Mouse (Mus musculus) heart, embryonic 15.5 days (tissue): ENCODE measurements around the gene Gli2. TPM values are rescaled to one million over a fixed set of nuclear protein-coding genes. Genes with fewer than 3 reads are reported as not detected.

Experiments
- ATAC-seq: fragments of 200-750 bp; cut with Nextera tagmentation; replicated peaks from 2 replicates; pipeline ENCODE4 v1.8.0; 2017; ENCODE audit warnings: low read depth, moderate TSS enrichment; ENCODE audit not compliant: insufficient number of reproducible peaks, insufficient read depth, low FRiP score
- H3K27ac ChIP-seq: fragments of 300-500 bp; sonication (generic); 2 replicates; pipeline ENCODE4 v1.5.1; 2015; ENCODE audit warnings: mild to moderate bottlenecking, inconsistent platforms
- H3K27me3 ChIP-seq: fragments of 300-500 bp; sonication (generic); 2 replicates; pipeline ENCODE4 v1.6.1; 2015; ENCODE audit warnings: inconsistent platforms
- H3K36me3 ChIP-seq: fragments of 300-500 bp; sonication (generic); 2 replicates; pipeline ENCODE4 v1.6.1; 2015; ENCODE audit warnings: mild to moderate bottlenecking, inconsistent platforms
- H3K4me1 ChIP-seq: fragments of 300-500 bp; sonication (generic); replicated peaks from 2 replicates; pipeline ENCODE4 v1.6.1; 2015; ENCODE audit warnings: inconsistent platforms
- H3K4me2 ChIP-seq: fragments of 300-500 bp; sonication (generic); 2 replicates; pipeline ENCODE4 v1.6.1; 2015; ENCODE audit warnings: inconsistent platforms, mild to moderate bottlenecking, moderate library complexity
- H3K4me3 ChIP-seq: fragments of 300-500 bp; sonication (generic); 2 replicates; pipeline ENCODE4 v1.5.1; 2015; ENCODE audit warnings: mild to moderate bottlenecking, inconsistent platforms
- H3K9ac ChIP-seq: fragments of 300-500 bp; sonication (generic); 2 replicates; pipeline ENCODE4 v1.6.1; 2015; ENCODE audit warnings: mild to moderate bottlenecking, inconsistent platforms
- H3K9me3 ChIP-seq: fragments of 300-500 bp; sonication (generic); replicated peaks from 2 replicates; pipeline ENCODE4 v1.6.1; 2016; ENCODE audit warnings: inconsistent platforms
- WGBS: fragments of 180-500 bp; shearing (Covaris S2); methylation state at CpG from one replicate; pipeline ENCODE4 v1.1.7; 2015; ENCODE audit warnings: mixed read lengths; 5-methylcytosine and 5-hydroxymethylcytosine counted together
- polyA plus RNA-seq: library from polyadenylated mRNA; unstranded; fragments of >200 nt; fragmentation: Nextera tagmentation; extraction: Ambion mirVana; gene quantifications from 2 replicates; pipeline ENCODE4 v1.2.1, GENCODE M21; 2015

Gli2 gene
- polyA plus RNA-seq, 1 experiment from 2014 or later, result 3.6 TPM

GRCm38 (mm10) chr1:118911427-118911727 is 142.0 kb downstream of the Gli2 start:
- no peak for ATAC-seq

GRCm38 (mm10) chr1:118910693-118911426 is 142.6 kb downstream of the Gli2 start:
- no peaks in the 10 kb centered on the region for H3K36me3 ChIP-seq
- peaks cover 3% of the 10 kb centered on the region; the same call in 1 of the 2 replicates for H3K4me1 ChIP-seq
- no peak overlapping the region for H3K4me2 ChIP-seq
- H3K4me3 ChIP-seq, result no peak overlapping the region
- H3K27ac ChIP-seq, result no peak overlapping the region
- peaks cover 3% of the 10 kb centered on the region; the same call in 1 of the 2 replicates for H3K27me3 ChIP-seq
- no peak for ATAC-seq
- 58% methylated on average over 13 of the region's 13 CpGs for WGBS
- no peak overlapping the region for H3K9ac ChIP-seq
- no peaks in the 10 kb centered on the region for H3K9me3 ChIP-seq

More at GRCm38 (mm10) chr1:118911427-118911727, 142.0 kb downstream of the Gli2 start:
- no peaks in the 10 kb centered on the region for H3K9me3 ChIP-seq
- no peaks in the 10 kb centered on the region for H3K36me3 ChIP-seq
- H3K4me3 ChIP-seq, result no peak overlapping the region
- H3K4me1 ChIP-seq, result peaks cover 3% of the 10 kb centered on the region; the same call in 1 of the 2 replicates
- H3K4me2 ChIP-seq, result no peak overlapping the region
- H3K9ac ChIP-seq, result no peak overlapping the region
- no peak overlapping the region for H3K27ac ChIP-seq
- WGBS, result 63% methylated on average over 3 of the region's 3 CpGs
- H3K27me3 ChIP-seq, result peaks cover 3% of the 10 kb centered on the region; the same call in 1 of the 2 replicates

GRCm38 (mm10) chr1:118909051-118909450 is 144.4 kb downstream of the Gli2 start:
- H3K27ac ChIP-seq, result no peak overlapping the region
- peaks cover 3% of the 10 kb centered on the region; the same call in 1 of the 2 replicates for H3K27me3 ChIP-seq
- H3K36me3 ChIP-seq, result no peaks in the 10 kb centered on the region
- H3K4me3 ChIP-seq, result no peak overlapping the region
- no peak for ATAC-seq
- no peak overlapping the region for H3K9ac ChIP-seq
- H3K9me3 ChIP-seq, result no peaks in the 10 kb centered on the region
- 86% methylated on average over 3 of the region's 3 CpGs for WGBS
- peaks cover 17% of the 10 kb centered on the region for H3K4me1 ChIP-seq
- H3K4me2 ChIP-seq, result no peak overlapping the region

- ATAC-seq, result no peak
- Histone ChIP-seq H3K9ac (no peak overlapping the region), H3K36me3 (no peaks in the 10 kb centered on the region), H3K27me3 (peaks cover under 1% of the 10 kb centered on the region; the same call in 1 of the 2 replicates), H3K4me2 (no peak overlapping the region), H3K4me1 (peaks cover 15% of the 10 kb centered on the region), H3K27ac (no peak overlapping the region), H3K9me3 (no peaks in the 10 kb centered on the region), H3K4me3 (no peak overlapping the region)
- 66% methylated on average over 9 of the region's 9 CpGs for WGBS
Measured at GRCm38 (mm10) chr1:118907574-118907973, 145.8 kb downstream of the Gli2 start.

- ATAC-seq, result no peak
- H3K4me3 ChIP-seq, result no peak overlapping the region
- H3K4me2 ChIP-seq, result 0 out of 2 replicates have a peak overlapping the region, but pooled peaks have one; percentile 3
- no peak overlapping the region for H3K9ac ChIP-seq
- H3K4me1 ChIP-seq, result peaks cover 28% of the 10 kb centered on the region
- no peaks in the 10 kb centered on the region for H3K27me3 ChIP-seq
- peak overlapping the region; percentile 5; the same call in 1 of the 2 replicates for H3K27ac ChIP-seq
- no peaks in the 10 kb centered on the region for H3K9me3 ChIP-seq
- no peaks in the 10 kb centered on the region for H3K36me3 ChIP-seq
- WGBS, result 51% methylated on average over 5 of the region's 5 CpGs
Measured at GRCm38 (mm10) chr1:118905319-118905718, 148.1 kb downstream of the Gli2 start.

- H3K36me3 ChIP-seq, result no peaks in the 10 kb centered on the region
- peaks cover 28% of the 10 kb centered on the region for H3K4me1 ChIP-seq
- no peak overlapping the region for H3K4me3 ChIP-seq
- H3K9me3 ChIP-seq, result no peaks in the 10 kb centered on the region
- 0 out of 2 replicates have a peak overlapping the region, but pooled peaks have one; percentile 5 for H3K27ac ChIP-seq
- 31% methylated on average over 9 of the region's 9 CpGs for WGBS
- no peaks in the 10 kb centered on the region for H3K27me3 ChIP-seq
- 0 out of 2 replicates have a peak overlapping the region, but pooled peaks have one; percentile 3 for H3K4me2 ChIP-seq
- no peak for ATAC-seq
- no peak overlapping the region for H3K9ac ChIP-seq
Measured at GRCm38 (mm10) chr1:118904909-118905308, 148.5 kb downstream of the Gli2 start.

GRCm38 (mm10) chr1:118904431-118904830 is 149.0 kb downstream of the Gli2 start:
- Histone ChIP-seq H3K4me1 (peaks cover 28% of the 10 kb centered on the region), H3K9ac (no peak overlapping the region), H3K9me3 (no peaks in the 10 kb centered on the region), H3K4me3 (no peak overlapping the region), H3K36me3 (no peaks in the 10 kb centered on the region), H3K27me3 (no peaks in the 10 kb centered on the region), H3K4me2 (no peak overlapping the region), H3K27ac (no peak overlapping the region)
- WGBS, result 77% methylated on average over 3 of the region's 3 CpGs
- ATAC-seq, result no peak

- 84% methylated on average over 3 of the region's 3 CpGs for WGBS
- Histone ChIP-seq H3K4me3 (no peak overlapping the region), H3K9me3 (no peaks in the 10 kb centered on the region), H3K4me1 (peaks cover 28% of the 10 kb centered on the region), H3K27ac (no peak overlapping the region), H3K4me2 (no peak overlapping the region), H3K9ac (no peak overlapping the region), H3K36me3 (no peaks in the 10 kb centered on the region), H3K27me3 (no peaks in the 10 kb centered on the region)
- no peak for ATAC-seq
Measured at GRCm38 (mm10) chr1:118903742-118904141, 149.7 kb downstream of the Gli2 start.

GRCm38 (mm10) chr1:118901868-118902586 is 151.4 kb downstream of the Gli2 start:
- 50% methylated on average over 8 of the region's 8 CpGs for WGBS
- H3K36me3 ChIP-seq, result no peaks in the 10 kb centered on the region
- H3K27ac ChIP-seq, result peak overlapping the region; percentile 17; the same call in 1 of the 2 replicates
- H3K4me3 ChIP-seq, result no peak overlapping the region
- 0 out of 2 replicates have a peak, but pooled peaks have one; percentile 19 for ATAC-seq
- no peak overlapping the region for H3K4me2 ChIP-seq
- H3K4me1 ChIP-seq, result peaks cover 28% of the 10 kb centered on the region
- no peaks in the 10 kb centered on the region for H3K27me3 ChIP-seq
- no peak overlapping the region for H3K9ac ChIP-seq
- H3K9me3 ChIP-seq, result no peaks in the 10 kb centered on the region

GRCm38 (mm10) chr1:118898351-118898750 is 155.1 kb downstream of the Gli2 start:
- H3K4me3 ChIP-seq, result no peak overlapping the region
- ATAC-seq, result no peak
- WGBS, result 71% methylated on average over 3 of the region's 3 CpGs
- no peaks in the 10 kb centered on the region for H3K9me3 ChIP-seq
- H3K9ac ChIP-seq, result no peak overlapping the region
- H3K27me3 ChIP-seq, result no peaks in the 10 kb centered on the region
- no peaks in the 10 kb centered on the region for H3K36me3 ChIP-seq
- no peak overlapping the region for H3K27ac ChIP-seq
- peaks cover 17% of the 10 kb centered on the region for H3K4me1 ChIP-seq
- no peak overlapping the region for H3K4me2 ChIP-seq

GRCm38 (mm10) chr1:118895026-118895762 is 158.2 kb downstream of the Gli2 start:
- no peaks in the 10 kb centered on the region for H3K27me3 ChIP-seq
- 0 out of 2 replicates have a peak, but pooled peaks cover 4% of the 10 kb centered on the region for H3K4me1 ChIP-seq

More at GRCm38 (mm10) chr1:118895026-118895762, 158.2 kb downstream of the Gli2 start:
- Histone ChIP-seq H3K9me3 (no peaks in the 10 kb centered on the region), H3K4me3 (no peak overlapping the region), H3K4me2 (no peak overlapping the region), H3K9ac (no peak overlapping the region), H3K36me3 (no peaks in the 10 kb centered on the region), H3K27ac (no peak overlapping the region)
- ATAC-seq, result 0 out of 2 replicates have a peak, but pooled peaks have one; percentile 41
- 66% methylated on average over 9 of the region's 9 CpGs for WGBS
